Mouse (Mus musculus) testis, adult 2 months (tissue): ENCODE results near the gene Mta3. TPM values are rescaled to one million over a fixed set of nuclear protein-coding genes. Genes with fewer than 3 reads are reported as not detected.

Experiments
- H3K27ac ChIP-seq: fragments of 200-500 bp; 2 replicates; pipeline ENCODE4 v1.5.1; 2012; ENCODE audit warnings: low read depth, low read length; ENCODE audit not compliant: control insufficient read depth, insufficient read depth
- H3K27me3 ChIP-seq: fragments of 200-500 bp; 2 replicates; pipeline ENCODE4 v1.6.1; 2012; ENCODE audit warnings: mild to moderate bottlenecking, low read length, moderate library complexity; ENCODE audit not compliant: control insufficient read depth, insufficient read depth
- H3K36me3 ChIP-seq: fragments of 200-500 bp; 2 replicates; pipeline ENCODE4 v1.6.1; 2012; ENCODE audit warnings: mild to moderate bottlenecking, low read length; ENCODE audit not compliant: control insufficient read depth, insufficient read depth
- H3K4me1 ChIP-seq: fragments of 200-500 bp; 2 replicates; pipeline ENCODE4 v1.6.1; 2012; ENCODE audit warnings: low read length; ENCODE audit not compliant: control insufficient read depth, insufficient read depth
- H3K4me3 ChIP-seq: fragments of 200-500 bp; 2 replicates; pipeline ENCODE4 v1.5.1; 2012; ENCODE audit warnings: low read depth, mild to moderate bottlenecking, low read length, moderate library complexity, mixed read lengths; ENCODE audit not compliant: control insufficient read depth
- CTCF ChIP-seq: fragments of 200-500 bp; IDR thresholded peaks from 2 replicates; pipeline ENCODE4 v1.5.1; 2012; ENCODE audit warnings: low read depth, mild to moderate bottlenecking, inconsistent platforms, low read length, moderate library complexity; ENCODE audit not compliant: control insufficient read depth, insufficient read depth, insufficient replicate concordance
- POLR2A ChIP-seq: fragments of 200-500 bp; IDR thresholded peaks from 2 replicates; pipeline ENCODE4 v1.6.1; 2012; ENCODE audit warnings: low read depth, mild to moderate bottlenecking, inconsistent platforms, low read length, moderate library complexity; ENCODE audit not compliant: control insufficient read depth
- polyA plus RNA-seq: library from polyadenylated mRNA; depleted of rRNA; stranded (reverse); fragments of >200 nt; gene quantifications from 2 replicates; pipeline ENCODE4 v1.2.3, GENCODE M21; 2012

Mta3 gene
- polyA plus RNA-seq, 1 experiment: 36.3 TPM

- H3K4me3 ChIP-seq: no peak overlapping the region
- no peaks in the 10 kb centered on the region; the same call in 1 of the 2 replicates for H3K36me3 ChIP-seq
- H3K27ac ChIP-seq: no peak overlapping the region
- no peaks in the 10 kb centered on the region for H3K27me3 ChIP-seq
- TF ChIP-seq CTCF: no peak
- no peak for TF ChIP-seq POLR2A
- H3K4me1 ChIP-seq: no peaks in the 10 kb centered on the region
These were observed 52.1 kb downstream of the Mta3 start for GRCm38 (mm10) chr17:83758096-83758495.

GRCm38 (mm10) chr17:83759547-83759946, 53.6 kb downstream of the Mta3 start:
- Histone ChIP-seq H3K27me3 (no peaks in the 10 kb centered on the region), H3K4me1 (no peaks in the 10 kb centered on the region), H3K4me3 (no peak overlapping the region), H3K36me3 (no peaks in the 10 kb centered on the region; the same call in 1 of the 2 replicates), H3K27ac (no peak overlapping the region)
- TF ChIP-seq POLR2A: no peak
- TF ChIP-seq CTCF: no peak

- TF ChIP-seq POLR2A: no peak
- no peak for TF ChIP-seq CTCF
- H3K27me3 ChIP-seq: no peaks in the 10 kb centered on the region
- no peaks in the 10 kb centered on the region; the same call in 1 of the 2 replicates for H3K36me3 ChIP-seq
- no peaks in the 10 kb centered on the region for H3K4me1 ChIP-seq
- H3K4me3 ChIP-seq: no peak overlapping the region
- no peak overlapping the region for H3K27ac ChIP-seq
These were observed 58.6 kb downstream of the Mta3 start for GRCm38 (mm10) chr17:83764538-83764937.

GRCm38 (mm10) chr17:83767064-83767463, 61.1 kb downstream of the Mta3 start:
- TF ChIP-seq CTCF (no peak), POLR2A (no peak)

GRCm38 (mm10) chr17:83768309-83768708, 62.3 kb downstream of the Mta3 start:
- no peak for TF ChIP-seq POLR2A
- no peak for TF ChIP-seq CTCF
- Histone ChIP-seq H3K27me3 (no peaks in the 10 kb centered on the region), H3K36me3 (no peaks in the 10 kb centered on the region; the same call in 1 of the 2 replicates), H3K4me1 (no peaks in the 10 kb centered on the region), H3K27ac (no peak overlapping the region), H3K4me3 (no peak overlapping the region)

More at GRCm38 (mm10) chr17:83767064-83767463, 61.1 kb downstream of the Mta3 start:
- H3K36me3 ChIP-seq: no peaks in the 10 kb centered on the region; the same call in 1 of the 2 replicates
- H3K4me1 ChIP-seq: no peaks in the 10 kb centered on the region
- no peak overlapping the region for H3K27ac ChIP-seq
- H3K27me3 ChIP-seq: no peaks in the 10 kb centered on the region
- no peak overlapping the region for H3K4me3 ChIP-seq

- no peaks in the 10 kb centered on the region for H3K4me1 ChIP-seq
- H3K27ac ChIP-seq: no peak overlapping the region
- no peak for TF ChIP-seq CTCF
- H3K36me3 ChIP-seq: no peaks in the 10 kb centered on the region; the same call in 1 of the 2 replicates
- no peaks in the 10 kb centered on the region for H3K27me3 ChIP-seq
- H3K4me3 ChIP-seq: no peak overlapping the region
These were observed 64.4 kb downstream of the Mta3 start for GRCm38 (mm10) chr17:83770371-83770770.

- H3K4me1 ChIP-seq: no peaks in the 10 kb centered on the region
- no peaks in the 10 kb centered on the region for H3K27me3 ChIP-seq
- H3K27ac ChIP-seq: no peak overlapping the region
- no peaks in the 10 kb centered on the region; the same call in 1 of the 2 replicates for H3K36me3 ChIP-seq
- no peak for TF ChIP-seq POLR2A
- no peak for TF ChIP-seq CTCF
- H3K4me3 ChIP-seq: no peak overlapping the region
These were observed 65.0 kb downstream of the Mta3 start for GRCm38 (mm10) chr17:83770931-83771330.

GRCm38 (mm10) chr17:83772110-83772509, 66.1 kb downstream of the Mta3 start:
- H3K27ac ChIP-seq: no peak overlapping the region
- H3K4me3 ChIP-seq: no peak overlapping the region
- no peaks in the 10 kb centered on the region for H3K4me1 ChIP-seq
- no peaks in the 10 kb centered on the region; the same call in 1 of the 2 replicates for H3K36me3 ChIP-seq
- H3K27me3 ChIP-seq: no peaks in the 10 kb centered on the region
- TF ChIP-seq POLR2A (no peak), CTCF (no peak)
